Mouse (Mus musculus): ENCODE measurements around the gene Camk2b.

The Camk2b gene

GRCm38 (mm10) chr11:6050066-6050560 lies 16.0 kb downstream of the Camk2b start:
- DNase-seq (ENCODE audit: low read depth): no peak

GRCm38 (mm10) chr11:6048208-6048607 lies 18.0 kb downstream of the Camk2b start:
- no peak for DNase-seq (ENCODE audit: low read depth)

GRCm38 (mm10) chr11:6038929-6039328 lies 27.2 kb downstream of the Camk2b start:
- DNase-seq (ENCODE audit: low read depth): no peak

DNA sequence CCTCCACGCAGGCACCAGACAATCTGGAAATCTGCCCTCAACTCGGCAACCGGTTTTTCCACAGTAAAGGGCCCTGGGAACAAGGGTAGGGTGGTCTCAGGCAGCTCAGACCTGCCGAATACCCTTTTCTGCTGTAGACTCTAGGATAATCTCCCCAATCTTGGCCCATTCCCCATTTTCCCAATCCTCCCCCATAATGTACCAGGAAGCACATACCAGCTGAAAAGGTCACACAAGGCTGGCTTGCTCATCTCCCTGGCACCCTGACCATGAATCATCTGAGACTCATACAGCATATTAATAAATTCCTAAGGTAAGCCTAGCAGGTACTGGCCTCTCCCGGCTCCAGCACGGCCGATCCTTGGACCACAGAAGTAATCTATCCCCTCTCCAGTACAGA lies 28.5 kb downstream of the Camk2b start:
- DNase-seq (ENCODE audit: low read depth): no peak

GRCm38 (mm10) chr11:6037198-6037597 lies 29.0 kb downstream of the Camk2b start:
- DNase-seq (ENCODE audit: low read depth): no peak

DNA sequence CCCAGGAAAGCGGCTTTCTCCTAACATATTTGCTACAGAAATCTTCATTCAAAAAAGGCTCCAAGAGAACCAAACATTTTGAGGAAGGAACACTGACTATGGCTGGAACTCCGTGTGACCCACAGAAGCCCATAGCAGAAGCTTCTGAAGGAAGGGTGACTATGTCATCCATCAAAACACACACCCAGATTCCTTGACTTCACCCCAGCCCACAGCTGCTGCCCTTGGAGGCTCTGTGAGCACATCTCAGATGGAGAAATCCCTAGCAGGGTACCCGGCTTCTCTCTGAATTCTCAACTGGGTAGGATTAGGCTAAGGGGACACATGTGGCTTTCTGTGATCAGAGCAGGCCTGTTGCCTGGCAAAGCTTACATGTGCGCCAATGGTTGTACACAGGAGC lies 29.7 kb downstream of the Camk2b start:
- DNase-seq (ENCODE audit: low read depth): no peak

GRCm38 (mm10) chr11:6035521-6035920 lies 30.6 kb downstream of the Camk2b start:
- no peak for DNase-seq (ENCODE audit: low read depth)

- DNase-seq (ENCODE audit: low read depth): no peak
These were observed 31.4 kb downstream of the Camk2b start for GRCm38 (mm10) chr11:6034740-6035139.

DNA sequence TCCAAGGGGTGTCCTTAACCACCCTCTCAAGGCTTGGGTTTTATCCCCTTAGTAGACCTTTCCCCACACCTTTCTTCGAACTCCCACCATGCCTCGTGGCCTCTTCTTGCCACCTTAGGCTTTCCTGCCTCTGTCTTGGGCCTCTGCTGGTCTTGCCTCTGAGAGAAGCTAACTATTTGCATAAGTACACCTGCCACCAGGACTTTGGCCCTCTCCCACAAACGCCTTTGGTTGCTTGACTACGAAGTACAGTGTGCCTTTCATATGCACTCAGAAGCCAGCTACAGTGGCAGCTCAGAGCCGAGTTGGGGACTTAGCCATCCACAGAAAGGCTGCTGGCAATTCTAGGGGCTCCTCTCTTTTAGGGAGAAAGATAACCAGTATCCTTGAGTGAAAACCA lies 32.4 kb downstream of the Camk2b start:
- DNase-seq (ENCODE audit: low read depth): no peak

DNA sequence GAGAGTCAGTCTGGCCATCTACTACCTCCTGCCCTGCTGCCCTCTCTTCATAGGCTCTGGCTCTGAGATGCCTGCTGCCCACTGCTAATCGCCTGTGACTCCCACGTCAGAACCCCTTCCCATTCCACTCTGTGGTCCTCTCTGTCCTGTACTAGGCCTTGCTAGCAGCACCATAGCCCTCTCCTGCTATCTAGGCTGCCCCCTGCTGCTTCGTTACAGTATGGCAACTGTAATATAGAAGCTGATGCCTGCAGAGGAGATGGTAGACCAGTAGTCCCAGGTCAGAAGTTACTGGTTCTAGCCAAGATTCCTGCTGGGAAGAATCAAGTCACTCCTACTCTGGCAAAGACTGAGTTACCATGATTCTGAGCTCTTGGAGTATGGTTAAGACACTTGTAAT lies 33.0 kb downstream of the Camk2b start:
- DNase-seq (ENCODE audit: low read depth): peak; percentile 85

GRCm38 (mm10) chr11:6030650-6031049 lies 35.5 kb downstream of the Camk2b start:
- no peak for DNase-seq (ENCODE audit: low read depth)

GRCm38 (mm10) chr11:6029790-6030189 lies 36.4 kb downstream of the Camk2b start:
- DNase-seq (ENCODE audit: low read depth): no peak

DNA sequence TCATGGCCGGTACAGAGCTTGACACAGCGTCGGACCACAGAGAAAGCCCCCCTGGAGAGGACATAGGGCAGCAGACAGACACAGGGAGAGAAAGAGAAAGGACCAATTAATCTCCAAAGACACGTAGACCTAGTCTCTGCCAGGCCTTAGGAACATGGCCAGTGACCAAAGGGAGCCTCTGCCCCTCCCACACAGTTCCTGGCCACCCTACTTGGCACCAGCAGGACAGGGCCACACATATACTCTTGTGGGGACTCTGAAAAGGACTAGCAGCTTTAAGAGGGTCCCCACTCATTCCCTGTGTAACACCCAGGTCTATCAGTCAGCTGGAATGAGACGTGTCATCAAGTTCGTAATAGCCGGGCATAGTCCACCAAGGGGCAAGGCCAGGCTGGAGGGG lies 37.3 kb downstream of the Camk2b start:
- DNase-seq (ENCODE audit: low read depth): no peak

DNA sequence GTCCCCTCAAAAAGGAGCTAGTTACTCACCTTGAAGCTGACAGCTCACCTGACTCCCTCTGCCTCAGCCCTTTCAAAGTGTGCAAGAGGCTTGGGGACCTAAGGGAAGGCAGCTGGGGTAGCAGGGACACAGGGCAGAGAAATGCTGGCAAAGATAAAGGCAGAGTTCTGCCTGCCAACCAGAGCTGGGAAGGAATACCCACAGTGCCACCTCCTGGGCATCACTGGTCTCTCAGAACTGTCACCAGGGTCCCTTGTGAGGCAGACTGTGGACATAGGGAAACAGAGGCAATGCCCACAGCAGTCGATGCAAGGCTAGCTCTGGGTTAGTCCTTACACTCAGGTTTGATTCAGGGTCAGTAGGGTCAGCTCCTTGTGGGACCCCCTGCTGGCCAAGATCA lies 39.8 kb downstream of the Camk2b start:
- DNase-seq (ENCODE audit: low read depth): peak; percentile 72

GRCm38 (mm10) chr11:6024923-6025652 lies 41.1 kb downstream of the Camk2b start:
- DNase-seq (ENCODE audit: low read depth): no peak

- DNase-seq (ENCODE audit: low read depth): no peak
These were observed 45.0 kb downstream of the Camk2b start for GRCm38 (mm10) chr11:6020897-6021839.

DNA sequence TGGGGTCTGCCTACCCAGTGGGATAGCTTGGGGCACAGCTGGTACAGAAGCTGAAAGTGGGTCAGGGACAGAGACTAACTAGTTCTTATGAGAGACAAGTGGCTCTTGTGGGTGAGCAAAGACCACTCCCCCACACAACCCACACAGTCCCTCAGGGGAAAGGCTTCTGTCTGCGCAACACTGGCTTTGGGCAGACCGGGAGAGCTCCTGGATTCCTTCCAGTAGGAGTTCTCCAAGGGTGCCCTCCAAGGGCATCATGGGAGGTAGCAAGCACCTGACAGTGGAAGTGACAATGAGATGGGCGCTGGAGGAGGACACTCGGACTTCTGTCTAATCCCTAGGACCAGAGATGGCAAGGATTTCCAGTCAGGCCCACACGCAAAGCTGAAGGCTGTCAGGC lies 45.8 kb downstream of the Camk2b start:
- no peak for DNase-seq (ENCODE audit: low read depth)

GRCm38 (mm10) chr11:6018218-6019010 lies 47.7 kb downstream of the Camk2b start:
- DNase-seq (ENCODE audit: low read depth): peak; percentile 78

DNA sequence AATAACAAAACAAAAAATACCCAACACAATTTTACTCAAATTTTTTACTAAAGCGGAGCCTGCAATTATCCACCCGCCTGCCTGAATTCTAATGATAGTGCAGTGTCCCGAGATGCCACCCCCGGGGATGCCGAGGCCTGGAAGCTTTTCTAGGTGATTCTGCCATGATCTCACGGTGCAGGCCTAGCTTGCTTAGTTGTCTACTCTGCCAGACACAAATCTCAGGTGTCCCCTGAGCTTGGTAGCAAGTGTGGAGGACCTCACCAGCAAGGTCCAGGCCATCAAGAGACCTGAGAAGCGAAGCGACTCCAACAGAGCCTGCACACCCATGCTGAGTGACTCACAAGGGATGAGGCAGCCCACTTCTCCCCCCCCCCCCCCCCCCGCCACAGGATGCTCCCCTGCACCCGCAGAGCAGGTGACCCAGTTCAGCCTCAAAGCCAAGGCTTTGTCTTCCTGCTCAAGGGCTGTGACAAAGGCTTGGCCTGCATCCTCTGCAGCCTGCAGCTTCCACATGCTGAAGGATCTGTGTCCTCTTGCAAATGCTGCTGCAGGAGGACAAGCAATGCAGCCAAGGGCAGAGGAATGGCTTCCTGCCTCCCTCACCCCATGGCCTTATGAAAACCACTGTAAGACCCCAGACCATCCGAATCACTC lies 48.5 kb downstream of the Camk2b start:
- peak; percentile 74 for DNase-seq (ENCODE audit: low read depth)

DNA sequence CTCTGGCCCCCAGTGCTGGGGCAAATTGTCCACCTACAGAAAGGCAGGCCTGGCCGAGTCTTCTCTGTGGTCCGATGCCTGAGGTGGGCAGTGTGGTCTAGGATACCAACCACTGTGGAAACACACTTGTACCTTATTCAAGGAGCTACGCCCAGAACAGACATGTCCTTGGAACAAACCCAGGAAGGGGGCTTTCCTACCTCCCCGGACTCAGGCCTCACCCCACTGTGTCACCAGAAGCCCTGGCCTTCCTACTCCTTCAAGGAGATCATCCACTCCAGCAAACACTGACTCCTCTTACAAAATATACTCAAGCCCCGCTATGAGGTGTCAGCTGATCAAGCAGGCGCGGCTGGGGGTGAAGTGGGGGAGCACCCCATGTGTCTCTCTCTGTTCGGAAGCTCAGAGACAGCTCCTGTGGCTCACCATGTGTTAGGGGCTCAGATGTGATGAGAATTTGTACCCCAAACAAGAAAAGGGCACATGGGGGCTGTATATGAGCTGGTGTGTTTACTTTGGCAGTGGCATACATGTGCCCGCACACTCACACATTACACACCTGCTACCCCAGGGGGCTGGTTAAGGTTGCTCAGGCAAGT lies 49.3 kb downstream of the Camk2b start:
- no peak for DNase-seq (ENCODE audit: low read depth)

GRCm38 (mm10) chr11:6016368-6016767 lies 49.8 kb downstream of the Camk2b start:
- DNase-seq (ENCODE audit: low read depth): no peak
